Mouse (Mus musculus): ENCODE results near the gene Fam243. TPM values are rescaled to one million over a fixed set of nuclear protein-coding genes. Genes with fewer than 3 reads are reported as not detected.

Gene Fam243
- polyA plus RNA-seq (2015; fragmentation: Nextera tagmentation; extraction: Ambion mirVana): 0.05 TPM in 1 of 2 replicates, not detected in the other

- no peak for DNase-seq (ENCODE audit: low spot score)
Observed at GRCm38 (mm10) chr16:92321341-92321740, at the start of gene Fam243. TSS of gene Fam243 (minus strand) at chr16:92321441.

GRCm38 (mm10) chr16:92369260-92369659 lies 48.0 kb upstream of the Fam243 start:
- no peak for DNase-seq (ENCODE audit: low spot score)

GRCm38 (mm10) chr16:92365477-92365876 lies 44.2 kb upstream of the Fam243 start:
- no peak for DNase-seq (ENCODE audit: low spot score)

GRCm38 (mm10) chr16:92360711-92361110 lies 39.5 kb upstream of the Fam243 start:
- no peak for DNase-seq (ENCODE audit: low spot score)

- DNase-seq (ENCODE audit: low spot score): no peak
Observed at GRCm38 (mm10) chr16:92359229-92359628, 38.0 kb upstream of the Fam243 start, which contains the start of gene Kcne1. TSS of gene Kcne1 (minus strand) at chr16:92359468.

GRCm38 (mm10) chr16:92358734-92359133 lies 37.5 kb upstream of the Fam243 start:
- DNase-seq (ENCODE audit: low spot score): no peak

GRCm38 (mm10) chr16:92357566-92357965 lies 36.3 kb upstream of the Fam243 start:
- DNase-seq (ENCODE audit: low spot score): no peak

- no peak for DNase-seq (ENCODE audit: low spot score)
Observed at GRCm38 (mm10) chr16:92357023-92357422, 35.8 kb upstream of the Fam243 start.

GRCm38 (mm10) chr16:92355982-92356381 lies 34.7 kb upstream of the Fam243 start:
- no peak for DNase-seq (ENCODE audit: low spot score)

- no peak for DNase-seq (ENCODE audit: low spot score)
Observed at GRCm38 (mm10) chr16:92355366-92355765, 34.1 kb upstream of the Fam243 start.

- no peak for DNase-seq (ENCODE audit: low spot score)
Observed at GRCm38 (mm10) chr16:92353897-92354296, 32.7 kb upstream of the Fam243 start.

- DNase-seq (ENCODE audit: low spot score): no peak
Observed at GRCm38 (mm10) chr16:92353295-92353694, 32.1 kb upstream of the Fam243 start.

GRCm38 (mm10) chr16:92348941-92349340 lies 27.7 kb upstream of the Fam243 start:
- DNase-seq (ENCODE audit: low spot score): no peak

GRCm38 (mm10) chr16:92346297-92346916 lies 25.2 kb upstream of the Fam243 start:
- no peak for DNase-seq (ENCODE audit: low spot score)

GRCm38 (mm10) chr16:92345177-92345576 lies 23.9 kb upstream of the Fam243 start:
- DNase-seq (ENCODE audit: low spot score): no peak

- DNase-seq (ENCODE audit: low spot score): peak; percentile 58
Observed at GRCm38 (mm10) chr16:92340612-92341511, 19.6 kb upstream of the Fam243 start.

- peak; percentile 68 for DNase-seq (ENCODE audit: low spot score)
Observed at GRCm38 (mm10) chr16:92336280-92336679, 15.0 kb upstream of the Fam243 start.

GRCm38 (mm10) chr16:92334600-92334999 lies 13.4 kb upstream of the Fam243 start:
- DNase-seq (ENCODE audit: low spot score): no peak

- DNase-seq (ENCODE audit: low spot score): no peak
Observed at GRCm38 (mm10) chr16:92330966-92331365, 9.7 kb upstream of the Fam243 start.

GRCm38 (mm10) chr16:92327911-92328310 lies 6.7 kb upstream of the Fam243 start:
- DNase-seq (ENCODE audit: low spot score): no peak

GRCm38 (mm10) chr16:92325062-92325406 lies 3.8 kb upstream of the Fam243 start:
- DNase-seq (ENCODE audit: low spot score): no peak

GRCm38 (mm10) chr16:92324309-92325061 lies 3.2 kb upstream of the Fam243 start:
- DNase-seq (ENCODE audit: low spot score): no peak
